Mouse (Mus musculus): ENCODE results near the gene Mks1.

GRCm38 (mm10) chr11:87808236-87808635 is 44.8 kb upstream of the Mks1 start:
- TF ChIP-seq POLR2A (IDR thresholded peaks at IDR 0.05; ENCODE audit: borderline replicate concordance, low read depth, low read length) = no peak
- no peak for TF ChIP-seq CTCF (IDR thresholded peaks at IDR 0.05; ENCODE audit: low read depth, low read length)

All from bone marrow macrophage, adult 2 months (primary cell).